Mouse (Mus musculus): ENCODE measurements around the gene Ninj2. TPM values are rescaled to one million over a fixed set of nuclear protein-coding genes. Genes with fewer than 3 reads are reported as not detected.

Gene Ninj2
- 0.74 TPM for total RNA-seq (2023)

GRCm38 (mm10) chr6:120093100-120093499, at the start of gene Ninj2:
TSS of gene Ninj2 (plus strand) at chr6:120093350.

Other genes starting within 250 kb of the Ninj2 start
- 20.9 TPM for gene Erc1, start 245.2 kb upstream of the Ninj2 start, total RNA-seq (2023)
- gene Rad52, start 190.7 kb upstream of the Ninj2 start, total RNA-seq (2023), result 25.2 TPM
- 331 TPM for gene Wnk1, start 54.7 kb upstream of the Ninj2 start, total RNA-seq (2023)
- not detected for gene D330020A13Rik, start 201.0 kb downstream of the Ninj2 start, total RNA-seq (2023)
- not detected for gene B4galnt3, start 201.2 kb downstream of the Ninj2 start, total RNA-seq (2023)